Mouse (Mus musculus): ENCODE measurements at regions not wholly inside any gene's neighbourhood (a gene's known extent, or its start where the extent isn't known, plus 50 kb on each side); places are given as distances from the start of the nearest gene placed in this dataset.
"Not testable (repeated sequence)": the region's sequence is repeated elsewhere in the genome, so short reads cannot be mapped to it uniquely, and the experiment has no call there.

- not testable (repeated sequence) for H3K9ac ChIP-seq (ENCODE audit: low read depth, low read length); H3K36me3 ChIP-seq (ENCODE audit: control insufficient read depth, insufficient read depth, low read length); H3K4me2 ChIP-seq; H3K27me3 ChIP-seq (ENCODE audit: control insufficient read depth, insufficient read depth, low read length); H3K4me1 ChIP-seq (ENCODE audit: control insufficient read depth, insufficient read depth, low read length); H3K27ac ChIP-seq (ENCODE audit: low read depth, low read length); ATAC-seq (replicated peaks; ENCODE audit: insufficient number of reproducible peaks, low FRiP score, low TSS enrichment); H3K4me3 ChIP-seq (ENCODE audit: low read depth, low read length); H3K9me3 ChIP-seq (replicated peaks; ENCODE audit: control insufficient read depth, low read length)
- 70% methylated on average over 7 of the region's 9 CpGs for WGBS (ENCODE audit: insufficient replicate concordance)
Observed at GRCm38 (mm10) chr13:61957197-61957596, 172.5 kb upstream of the Zfp808 start.

GRCm38 (mm10) chr13:61978856-61979255 is 150.8 kb upstream of the Zfp808 start:
- H3K4me1 ChIP-seq (ENCODE audit: control insufficient read depth, insufficient read depth, low read length); H3K4me2 ChIP-seq; H3K9me3 ChIP-seq (replicated peaks; ENCODE audit: control insufficient read depth, low read length); H3K4me3 ChIP-seq (ENCODE audit: low read depth, low read length); H3K9ac ChIP-seq (ENCODE audit: low read depth, low read length); H3K27me3 ChIP-seq (ENCODE audit: control insufficient read depth, insufficient read depth, low read length); H3K36me3 ChIP-seq (ENCODE audit: control insufficient read depth, insufficient read depth, low read length); H3K27ac ChIP-seq (ENCODE audit: low read depth, low read length); ATAC-seq (replicated peaks; ENCODE audit: insufficient number of reproducible peaks, low FRiP score, low TSS enrichment): not testable (repeated sequence)
- 72% methylated on average over 3 of the region's 3 CpGs for WGBS (ENCODE audit: insufficient replicate concordance)

GRCm38 (mm10) chr13:61996519-61996918 is 133.2 kb upstream of the Zfp808 start:
- H3K4me3 ChIP-seq (ENCODE audit: low read depth, low read length); H3K9me3 ChIP-seq (replicated peaks; ENCODE audit: control insufficient read depth, low read length); H3K36me3 ChIP-seq (ENCODE audit: control insufficient read depth, insufficient read depth, low read length); H3K27me3 ChIP-seq (ENCODE audit: control insufficient read depth, insufficient read depth, low read length); H3K9ac ChIP-seq (ENCODE audit: low read depth, low read length); H3K27ac ChIP-seq (ENCODE audit: low read depth, low read length); H3K4me1 ChIP-seq (ENCODE audit: control insufficient read depth, insufficient read depth, low read length); ATAC-seq (replicated peaks; ENCODE audit: insufficient number of reproducible peaks, low FRiP score, low TSS enrichment); H3K4me2 ChIP-seq: not testable (repeated sequence)
- 70% methylated on average over 3 of the region's 3 CpGs for WGBS (ENCODE audit: insufficient replicate concordance)

- not testable (repeated sequence) for H3K27me3 ChIP-seq (ENCODE audit: control insufficient read depth, insufficient read depth, low read length); H3K27ac ChIP-seq (ENCODE audit: low read depth, low read length); H3K36me3 ChIP-seq (ENCODE audit: control insufficient read depth, insufficient read depth, low read length); ATAC-seq (replicated peaks; ENCODE audit: insufficient number of reproducible peaks, low FRiP score, low TSS enrichment); H3K4me3 ChIP-seq (ENCODE audit: low read depth, low read length); H3K9ac ChIP-seq (ENCODE audit: low read depth, low read length); H3K4me1 ChIP-seq (ENCODE audit: control insufficient read depth, insufficient read depth, low read length); H3K9me3 ChIP-seq (replicated peaks; ENCODE audit: control insufficient read depth, low read length)
- peak overlapping the region; percentile 48 for H3K4me2 ChIP-seq
- WGBS (ENCODE audit: insufficient replicate concordance), result 1% methylated on average over 6 of the region's 6 CpGs
Observed at GRCm38 (mm10) chr13:61998803-61999202, 130.9 kb upstream of the Zfp808 start.

- not testable (repeated sequence) for H3K4me3 ChIP-seq (ENCODE audit: low read depth, low read length); H3K4me1 ChIP-seq (ENCODE audit: control insufficient read depth, insufficient read depth, low read length); H3K9me3 ChIP-seq (replicated peaks; ENCODE audit: control insufficient read depth, low read length); H3K27ac ChIP-seq (ENCODE audit: low read depth, low read length); H3K4me2 ChIP-seq; H3K9ac ChIP-seq (ENCODE audit: low read depth, low read length); ATAC-seq (replicated peaks; ENCODE audit: insufficient number of reproducible peaks, low FRiP score, low TSS enrichment); H3K27me3 ChIP-seq (ENCODE audit: control insufficient read depth, insufficient read depth, low read length); H3K36me3 ChIP-seq (ENCODE audit: control insufficient read depth, insufficient read depth, low read length)
- 72% methylated on average over 1 of the region's 1 CpGs for WGBS (ENCODE audit: insufficient replicate concordance)
Observed at GRCm38 (mm10) chr13:62007321-62007720, 122.4 kb upstream of the Zfp808 start.

- WGBS (ENCODE audit: insufficient replicate concordance), result 3% methylated on average over 22 of the region's 22 CpGs
- H3K9me3 ChIP-seq (replicated peaks; ENCODE audit: control insufficient read depth, low read length); H3K4me1 ChIP-seq (ENCODE audit: control insufficient read depth, insufficient read depth, low read length); H3K36me3 ChIP-seq (ENCODE audit: control insufficient read depth, insufficient read depth, low read length); H3K27me3 ChIP-seq (ENCODE audit: control insufficient read depth, insufficient read depth, low read length): not testable (repeated sequence)
- Histone ChIP-seq H3K4me3 (ENCODE audit: low read depth, low read length) (peak overlapping the region; percentile 65), H3K4me2 (peak overlapping the region; percentile 60), H3K27ac (ENCODE audit: low read depth, low read length) (peak overlapping the region; percentile 50; the same call in 1 of the 2 replicates), H3K9ac (ENCODE audit: low read depth, low read length) (peak overlapping the region; percentile 79)
- peak; percentile 68; the same call in 1 of the 2 replicates for ATAC-seq (replicated peaks; ENCODE audit: insufficient number of reproducible peaks, low FRiP score, low TSS enrichment)
Observed at GRCm38 (mm10) chr13:62015424-62016167, 114.1 kb upstream of the Zfp808 start.

- ATAC-seq (replicated peaks; ENCODE audit: insufficient number of reproducible peaks, low FRiP score, low TSS enrichment); H3K4me1 ChIP-seq (ENCODE audit: control insufficient read depth, insufficient read depth, low read length); H3K9me3 ChIP-seq (replicated peaks; ENCODE audit: control insufficient read depth, low read length); H3K36me3 ChIP-seq (ENCODE audit: control insufficient read depth, insufficient read depth, low read length); H3K27me3 ChIP-seq (ENCODE audit: control insufficient read depth, insufficient read depth, low read length): not testable (repeated sequence)
- Histone ChIP-seq H3K27ac (ENCODE audit: low read depth, low read length) (peak overlapping the region; percentile 50; the same call in 1 of the 2 replicates), H3K9ac (ENCODE audit: low read depth, low read length) (peak overlapping the region; percentile 79), H3K4me3 (ENCODE audit: low read depth, low read length) (peak overlapping the region; percentile 65), H3K4me2 (peak overlapping the region; percentile 60)
- WGBS (ENCODE audit: insufficient replicate concordance), result 0% methylated on average over 5 of the region's 5 CpGs
Observed at GRCm38 (mm10) chr13:62016168-62016502, 113.6 kb upstream of the Zfp808 start.

- not testable (repeated sequence) for H3K27me3 ChIP-seq (ENCODE audit: control insufficient read depth, insufficient read depth, low read length); H3K27ac ChIP-seq (ENCODE audit: low read depth, low read length); ATAC-seq (replicated peaks; ENCODE audit: insufficient number of reproducible peaks, low FRiP score, low TSS enrichment); H3K4me2 ChIP-seq; H3K36me3 ChIP-seq (ENCODE audit: control insufficient read depth, insufficient read depth, low read length); H3K9me3 ChIP-seq (replicated peaks; ENCODE audit: control insufficient read depth, low read length); H3K4me3 ChIP-seq (ENCODE audit: low read depth, low read length); H3K9ac ChIP-seq (ENCODE audit: low read depth, low read length); H3K4me1 ChIP-seq (ENCODE audit: control insufficient read depth, insufficient read depth, low read length)
- 63% methylated on average over 2 of the region's 2 CpGs for WGBS (ENCODE audit: insufficient replicate concordance)
Observed at GRCm38 (mm10) chr13:62037646-62038045, 92.0 kb upstream of the Zfp808 start.

GRCm38 (mm10) chr13:62077951-62078671 is 51.6 kb upstream of the Zfp808 start:
- H3K9me3 ChIP-seq (replicated peaks; ENCODE audit: control insufficient read depth, low read length); H3K4me1 ChIP-seq (ENCODE audit: control insufficient read depth, insufficient read depth, low read length); ATAC-seq (replicated peaks; ENCODE audit: insufficient number of reproducible peaks, low FRiP score, low TSS enrichment); H3K27me3 ChIP-seq (ENCODE audit: control insufficient read depth, insufficient read depth, low read length); H3K9ac ChIP-seq (ENCODE audit: low read depth, low read length); H3K4me2 ChIP-seq; H3K36me3 ChIP-seq (ENCODE audit: control insufficient read depth, insufficient read depth, low read length); H3K27ac ChIP-seq (ENCODE audit: low read depth, low read length); H3K4me3 ChIP-seq (ENCODE audit: low read depth, low read length): not testable (repeated sequence)
- WGBS (ENCODE audit: insufficient replicate concordance), result 60% methylated on average over 2 of the region's 2 CpGs

Measured in heart, embryonic 11.5 days (tissue).